Mouse (Mus musculus) adrenal gland, postnatal 14 days (tissue): ENCODE results near the gene Ankrd35. TPM values are rescaled to one million over a fixed set of nuclear protein-coding genes. Genes with fewer than 3 reads are reported as not detected.
A peak's percentile ranks its signal among the peaks of the same experiment; 100 is the strongest.
"Not testable (repeated sequence)": the region's sequence is repeated elsewhere in the genome, so short reads cannot be mapped to it uniquely, and the experiment has no call there.

ENCODE experiments used
- DNase-seq: peaks from one replicate; pipeline ENCODE4 v3.0.0; 2021; ENCODE audit warnings: mixed read lengths
- total RNA-seq: library from RNA; stranded (reverse); gene quantifications from 2 replicates; pipeline ENCODE4 v1.2.3, GENCODE M21; 2021

Ankrd35 gene
- total RNA-seq, 1 experiment from 2014 or later, result 1.7 TPM

DNA sequence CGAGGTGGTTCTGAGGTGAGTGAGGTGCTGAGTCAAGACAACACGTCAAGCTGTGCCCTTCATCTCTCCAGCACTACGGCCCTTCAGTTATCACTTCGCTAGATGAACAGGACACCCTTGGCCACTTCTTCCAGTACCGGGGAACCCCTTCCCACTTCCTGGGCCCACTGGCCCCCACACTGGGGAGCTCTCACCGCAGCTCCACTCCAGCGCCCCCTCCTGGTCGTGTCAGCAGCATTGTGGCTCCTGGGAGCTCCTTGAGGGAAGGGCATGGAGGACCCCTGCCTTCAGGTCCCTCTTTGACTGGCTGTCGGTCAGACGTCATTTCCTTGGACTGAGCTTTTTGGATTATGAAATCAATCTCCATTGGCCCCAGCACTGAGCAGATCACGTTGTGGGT lies 34.8 kb downstream of the Ankrd35 start:
- peak; percentile 54 for DNase-seq

- DNase-seq, result no peak
Observed at GRCm38 (mm10) chr3:96706217-96706616, 36.3 kb downstream of the Ankrd35 start.

GRCm38 (mm10) chr3:96706984-96707383 lies 37.1 kb downstream of the Ankrd35 start:
- no peak for DNase-seq

- DNase-seq, result peak; percentile 90
Observed at GRCm38 (mm10) chr3:96707903-96708683, 38.2 kb downstream of the Ankrd35 start, which contains the start of gene Nudt17. TSS of gene Nudt17 (minus strand) at chr3:96708562.

DNA sequence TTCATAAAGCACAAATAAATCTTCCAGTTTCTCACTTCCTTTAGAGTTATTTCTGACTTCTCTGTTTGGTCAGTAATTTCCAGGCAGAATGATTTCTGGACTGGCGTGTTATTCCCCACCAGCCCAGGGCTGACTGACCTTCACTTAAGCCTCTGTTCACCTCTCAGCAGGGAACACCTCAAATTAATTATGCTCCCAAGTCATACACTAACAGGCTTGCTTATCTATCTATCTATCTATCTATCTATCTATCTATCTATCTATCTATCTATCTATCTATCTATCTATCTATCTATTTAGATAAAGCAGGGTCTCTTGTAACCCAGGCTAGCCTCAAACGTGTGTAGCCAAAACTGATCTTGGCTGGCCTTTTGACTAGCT lies 38.7 kb downstream of the Ankrd35 start:
- DNase-seq, result no peak

DNA sequence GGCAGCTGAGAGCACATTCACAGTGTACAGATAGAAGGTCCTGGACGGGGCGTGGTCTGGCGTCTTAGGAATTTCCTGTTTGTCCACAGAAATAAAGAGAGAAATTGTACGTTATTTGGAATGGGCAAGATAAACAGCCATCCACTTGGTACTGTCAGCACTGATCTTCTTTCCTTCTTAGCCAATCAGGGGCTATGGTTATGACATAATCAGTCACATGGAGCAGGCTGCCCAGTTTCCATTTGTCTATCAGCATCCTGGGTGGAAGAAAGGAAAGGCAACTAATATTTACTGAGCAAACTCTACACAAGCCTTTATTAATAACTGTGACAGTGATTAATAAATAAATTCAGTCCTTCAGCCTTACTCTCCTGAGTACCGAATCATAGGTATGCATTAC lies 44.4 kb downstream of the Ankrd35 start:
- no peak for DNase-seq

DNA sequence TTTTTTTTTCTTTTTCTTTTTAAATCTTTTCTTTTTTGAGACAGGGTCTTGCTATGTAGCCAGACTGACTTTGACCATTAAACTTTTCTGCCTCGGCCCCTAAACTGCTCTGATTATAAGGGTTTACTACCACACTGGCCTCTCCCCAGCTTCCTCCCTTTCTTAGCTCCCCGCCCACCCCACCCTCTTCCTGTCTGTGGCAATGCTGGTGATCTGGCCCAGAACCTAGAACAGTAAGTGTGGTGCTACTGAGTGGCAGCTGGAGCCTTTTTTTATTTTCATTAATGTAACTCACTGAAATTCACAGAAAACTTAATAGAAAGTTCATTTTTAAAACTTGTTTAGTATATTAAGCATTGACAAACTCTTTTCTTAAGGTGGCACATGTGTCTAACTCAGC lies 45.9 kb downstream of the Ankrd35 start:
- no peak for DNase-seq

DNA sequence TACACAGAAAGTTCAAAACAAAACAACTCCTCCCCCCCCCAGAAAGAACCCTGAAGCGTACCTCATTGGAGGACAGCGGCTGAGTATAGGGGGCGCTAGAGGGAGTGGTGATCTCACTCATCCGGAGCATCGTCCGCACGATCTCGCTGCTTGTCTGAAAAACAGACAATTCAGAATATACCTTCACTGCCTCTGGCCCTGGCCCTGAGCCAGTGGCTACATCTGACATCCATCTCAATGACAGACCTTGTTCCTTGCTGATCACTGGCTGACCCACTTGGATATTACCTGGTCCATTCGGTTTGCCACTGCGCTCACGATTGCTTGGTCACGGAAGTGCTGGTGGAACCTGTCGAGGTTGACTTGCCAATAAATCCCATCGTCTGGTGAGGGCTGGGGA lies 49.2 kb downstream of the Ankrd35 start:
- DNase-seq, result peak; percentile 75

- peak; percentile 99 for DNase-seq
Observed at GRCm38 (mm10) chr3:96727343-96727827, 57.5 kb downstream of the Ankrd35 start, which contains the start of the genes Polr3c and Rnf115. TSS of gene Polr3c (minus strand) at chr3:96727628. TSS of gene Rnf115 (plus strand) at chr3:96727664.

DNA sequence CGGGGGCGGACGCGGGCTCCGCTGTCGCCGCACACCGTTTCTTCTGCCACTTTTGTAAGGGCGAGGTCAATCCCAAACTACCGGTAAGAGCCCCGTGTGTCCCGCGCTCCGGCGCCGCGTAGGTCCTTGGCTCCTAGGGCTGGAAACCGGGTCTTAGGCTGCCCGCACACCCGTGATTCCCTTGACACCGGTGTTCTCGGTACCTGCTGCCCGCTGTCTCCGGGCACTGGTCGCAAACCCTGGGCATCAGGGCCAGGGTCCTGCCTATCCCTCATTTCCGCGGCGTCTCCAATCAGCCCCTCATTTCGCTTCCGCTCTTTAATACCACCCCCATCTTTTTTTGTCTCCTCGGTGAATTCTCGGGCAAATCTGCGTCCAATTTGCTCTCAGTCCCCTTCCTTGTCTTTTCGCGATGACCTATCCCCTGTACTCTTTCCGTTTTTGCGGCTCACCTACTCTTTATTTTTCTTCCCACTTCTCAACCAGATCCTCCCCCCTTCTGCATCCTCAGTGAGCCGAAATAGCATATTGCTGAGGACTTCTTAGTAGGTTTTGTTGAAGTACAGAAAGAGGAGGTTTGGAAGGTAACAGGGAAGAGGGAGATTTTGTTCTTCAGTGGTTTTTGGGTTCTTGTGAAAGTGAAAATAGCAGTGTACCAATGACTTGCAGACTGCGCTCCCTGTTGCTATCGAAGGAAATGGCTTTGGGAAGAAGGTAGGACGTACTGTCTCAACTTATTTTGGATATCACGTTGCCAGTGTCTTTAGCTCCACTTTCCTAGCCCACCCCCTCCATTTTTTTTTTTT lies 58.1 kb downstream of the Ankrd35 start:
- no peak for DNase-seq

DNA sequence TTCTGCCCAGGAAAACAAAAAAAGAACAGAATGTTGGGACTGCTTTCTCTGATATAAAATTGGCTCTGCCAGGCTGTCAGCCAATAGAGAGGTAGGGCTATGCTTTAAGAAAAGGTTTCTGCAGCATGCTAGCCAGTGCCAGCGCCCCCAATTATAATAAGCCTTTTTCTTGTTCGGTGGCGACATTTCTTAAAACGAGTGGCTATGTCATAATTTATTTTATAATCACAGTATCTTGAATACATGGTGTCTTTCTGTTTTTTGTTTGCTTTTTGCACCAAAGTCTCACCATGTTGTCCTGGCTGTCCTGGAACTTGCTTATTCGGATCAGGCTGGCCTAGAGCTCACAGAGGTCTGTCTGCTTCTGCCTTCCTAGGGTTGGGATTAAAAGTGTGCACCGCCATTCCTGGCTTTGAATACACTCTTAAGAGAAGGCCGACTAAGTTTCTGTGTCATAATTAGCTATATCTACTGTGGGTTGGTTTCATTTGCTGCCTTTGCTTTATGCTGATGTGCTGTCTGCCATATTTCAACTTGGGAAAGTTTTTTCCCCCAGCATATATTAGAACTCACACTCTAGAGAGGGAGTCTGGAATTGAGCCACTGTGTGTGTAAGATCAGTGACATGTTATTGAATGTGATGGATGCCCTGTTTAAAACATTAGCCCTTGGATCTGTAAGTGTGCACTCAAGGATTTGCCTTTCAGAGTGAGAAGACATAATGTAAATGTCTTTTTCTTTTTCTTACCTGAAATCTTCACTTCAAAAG lies 58.9 kb downstream of the Ankrd35 start:
- DNase-seq, result no peak

DNA sequence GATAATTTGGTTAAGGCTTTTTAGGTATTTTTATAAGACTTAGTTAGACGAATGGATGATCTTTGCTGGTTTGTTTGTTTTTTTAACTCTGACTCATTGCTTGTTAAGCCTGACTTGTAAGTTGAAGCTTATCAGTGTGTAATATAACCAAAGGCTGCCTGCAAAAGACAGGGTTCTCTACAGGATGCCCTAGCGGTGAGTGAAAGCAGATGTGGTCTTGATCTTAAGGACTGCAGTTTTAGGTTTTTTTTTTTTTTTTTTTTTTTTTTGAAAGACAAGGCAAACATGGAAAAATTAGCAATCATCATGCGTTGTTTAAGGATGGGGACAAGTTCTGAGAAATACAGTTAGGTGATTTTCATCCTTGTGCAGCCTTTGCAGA lies 59.5 kb downstream of the Ankrd35 start:
- DNase-seq, result no peak

GRCm38 (mm10) chr3:96730785-96731184 lies 60.9 kb downstream of the Ankrd35 start:
- DNase-seq, result no peak

GRCm38 (mm10) chr3:96733984-96734383 lies 64.1 kb downstream of the Ankrd35 start:
- DNase-seq, result no peak

GRCm38 (mm10) chr3:96735200-96735599 lies 65.3 kb downstream of the Ankrd35 start:
- DNase-seq, result no peak

- peak; percentile 44 for DNase-seq
Observed at GRCm38 (mm10) chr3:96737013-96737740, 67.2 kb downstream of the Ankrd35 start.

DNA sequence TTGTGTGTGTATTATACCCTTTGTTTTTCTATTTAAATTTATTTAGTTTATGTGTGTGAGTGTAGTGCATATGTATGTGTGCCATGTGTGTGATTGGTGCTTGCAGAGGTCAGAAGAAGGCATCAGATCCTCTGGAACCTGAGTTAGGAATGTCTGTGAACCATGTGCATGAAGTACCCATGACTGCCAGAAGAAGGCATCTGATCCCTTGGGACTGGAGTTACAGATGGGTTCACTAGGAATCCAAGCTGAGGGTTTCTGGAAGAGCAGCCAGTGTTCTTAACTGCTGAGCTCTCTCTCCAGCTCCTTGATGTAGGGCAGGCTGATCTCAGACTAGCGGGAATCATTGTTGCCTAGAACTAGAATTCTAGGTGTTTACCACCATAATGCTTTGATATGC lies 68.1 kb downstream of the Ankrd35 start:
- no peak for DNase-seq

- DNase-seq, result not testable (repeated sequence)
Observed at GRCm38 (mm10) chr3:96740279-96740678, 70.3 kb downstream of the Ankrd35 start.
